Mouse (Mus musculus) liver, embryonic 14.5 days (tissue): ENCODE results near the gene Foxo4. TPM values are rescaled to one million over a fixed set of nuclear protein-coding genes. Genes with fewer than 3 reads are reported as not detected.

Experiments
- ATAC-seq: fragments of 200-750 bp; cut with Nextera tagmentation; 2 replicates; pipeline ENCODE4 v1.8.0; 2017; ENCODE audit warnings: moderate number of reproducible peaks, mild to moderate bottlenecking, moderate library complexity; ENCODE audit not compliant: insufficient read depth
- DNase-seq, 3 experiments: peaks; one replicate each; pipeline ENCODE4 v3.0.0-alpha.2; 2012 to 2013; ENCODE audit warnings: low read depth in 3 of 3, low spot score in 3 of 3
- H3K27ac ChIP-seq: fragments of 300-500 bp; sonication (generic); 2 replicates; pipeline ENCODE4 v1.5.1; 2014; ENCODE audit warnings: moderate library complexity, mild to moderate bottlenecking, control low read depth, inconsistent platforms
- H3K27me3 ChIP-seq: fragments of 300-500 bp; sonication (generic); 2 replicates; pipeline ENCODE4 v1.6.1; 2014; ENCODE audit warnings: mild to moderate bottlenecking, low read length, moderate library complexity; ENCODE audit not compliant: control insufficient read depth, insufficient read depth
- H3K36me3 ChIP-seq: fragments of 300-500 bp; sonication (generic); replicated peaks from 2 replicates; pipeline ENCODE4 v1.6.1; 2014; ENCODE audit warnings: low read depth; ENCODE audit not compliant: control insufficient read depth, insufficient read depth
- H3K4me1 ChIP-seq, 2 experiments: fragments of 200-500 bp in 1 of 2; fragments of 300-500 bp in 1 of 2; sonication (generic) in 1 of 2; replicated peaks; 2 replicates each; pipeline ENCODE4 v1.6.1; 2012 to 2014; ENCODE audit warnings: antibody characterized with exemption in 1 of 2, inconsistent platforms in 1 of 2, low read length in 1 of 2; ENCODE audit not compliant: control insufficient read depth in 2 of 2, insufficient read depth in 2 of 2
- H3K4me2 ChIP-seq: fragments of 300-500 bp; sonication (generic); 2 replicates; pipeline ENCODE4 v1.6.1; 2014; ENCODE audit warnings: low read depth, mild to moderate bottlenecking, control low read depth, moderate library complexity
- H3K4me3 ChIP-seq, 2 experiments: fragments of 200-500 bp in 1 of 2; fragments of 300-500 bp in 1 of 2; sonication (generic) in 1 of 2; 2 replicates each; pipeline ENCODE4 v1.5.1; 2012 to 2014; ENCODE audit warnings: low read depth in 2 of 2, low read length in 2 of 2, mild to moderate bottlenecking in 2 of 2, control low read depth in 1 of 2, inconsistent platforms in 1 of 2, moderate library complexity in 1 of 2; ENCODE audit not compliant: insufficient read depth in 1 of 2
- H3K9ac ChIP-seq: fragments of 300-500 bp; sonication (generic); replicated peaks from 2 replicates; pipeline ENCODE4 v1.6.1; 2014; ENCODE audit warnings: mild to moderate bottlenecking, control low read depth, moderate library complexity
- H3K9me3 ChIP-seq: fragments of 300-500 bp; sonication (generic); 2 replicates; pipeline ENCODE4 v1.6.1; 2016; ENCODE audit warnings: low read length, mixed read lengths; ENCODE audit not compliant: control insufficient read depth
- CTCF ChIP-seq: IDR thresholded peaks from 2 replicates; pipeline ENCODE4 v1.5.1; 2016; ENCODE audit warnings: antibody characterized with exemption, low read depth, control low read depth
- EP300 ChIP-seq: IDR thresholded peaks from 2 replicates; pipeline ENCODE4 v1.6.1; 2016; ENCODE audit warnings: antibody characterized with exemption, low read depth
- WGBS: fragments of 180-500 bp; shearing (Covaris S2); extraction: QIAGEN DNeasy Blood & Tissue Kit; methylation state at CpG from one replicate; pipeline ENCODE4 v1.1.7; 2014; ENCODE audit not compliant: insufficient replicate concordance; 5-methylcytosine and 5-hydroxymethylcytosine counted together
- polyA plus RNA-seq, 2 experiments: library from polyadenylated mRNA; depleted of rRNA in 1 of 2; stranded (reverse) in 1 of 2; unstranded in 1 of 2; fragments of >200 nt; fragmentation: Nextera tagmentation in 1 of 2; extraction: Ambion mirVana in 1 of 2; gene quantifications; 2 replicates each; pipeline versions ENCODE4 v1.2.1 to v1.2.3; 2012 to 2014

Gene Foxo4
- polyA plus RNA-seq, 2 experiments: 1.4 to 10.3 TPM

- no peak overlapping the region for H3K9ac ChIP-seq
- no peak overlapping the region for H3K27ac ChIP-seq
- no peak for TF ChIP-seq CTCF
- TF ChIP-seq EP300: no peak
- H3K27me3 ChIP-seq: no peaks in the 10 kb centered on the region; the same call in 1 of the 2 replicates
- 71% methylated on average over 9 of the region's 9 CpGs for WGBS
- no peak overlapping the region for H3K4me2 ChIP-seq
- H3K4me1 ChIP-seq: no peaks in the 10 kb centered on the region
- H3K9me3 ChIP-seq: no peaks in the 10 kb centered on the region
- ATAC-seq (no peak), DNase-seq (no peak)
- H3K4me3 ChIP-seq: no peak overlapping the region
- peaks cover 5% of the 10 kb centered on the region for H3K36me3 ChIP-seq
Measured at GRCm38 (mm10) chrX:101301654-101302053, 47.3 kb downstream of the Foxo4 start.

GRCm38 (mm10) chrX:101304646-101305045, 50.3 kb downstream of the Foxo4 start:
- DNase-seq (no peak), ATAC-seq (no peak)
- H3K9me3 ChIP-seq: no peaks in the 10 kb centered on the region
- H3K4me1 ChIP-seq: no peaks in the 10 kb centered on the region
- H3K9ac ChIP-seq: no peak overlapping the region
- WGBS: 44% methylated on average over 2 of the region's 2 CpGs
- H3K27ac ChIP-seq: no peak overlapping the region
- no peak overlapping the region for H3K4me3 ChIP-seq
- no peaks in the 10 kb centered on the region; the same call in 1 of the 2 replicates for H3K27me3 ChIP-seq
- no peaks in the 10 kb centered on the region for H3K36me3 ChIP-seq
- no peak for TF ChIP-seq EP300
- H3K4me2 ChIP-seq: no peak overlapping the region

- H3K4me1 ChIP-seq: no peaks in the 10 kb centered on the region
- no peaks in the 10 kb centered on the region; the same call in 1 of the 2 replicates for H3K27me3 ChIP-seq
- ATAC-seq (no peak), DNase-seq (no peak)
- no peak overlapping the region for H3K9ac ChIP-seq
- no peak overlapping the region for H3K27ac ChIP-seq
- 73% methylated on average over 5 of the region's 5 CpGs for WGBS
- no peaks in the 10 kb centered on the region for H3K9me3 ChIP-seq
- no peak overlapping the region for H3K4me3 ChIP-seq
- TF ChIP-seq CTCF: no peak
- no peak for TF ChIP-seq EP300
- no peaks in the 10 kb centered on the region for H3K36me3 ChIP-seq
- no peak overlapping the region for H3K4me2 ChIP-seq
Measured at GRCm38 (mm10) chrX:101309299-101309698, 55.0 kb downstream of the Foxo4 start.

Other genes with a start within 250 kb of the Foxo4 start
- gene Tex11, start 194.9 kb upstream of the Foxo4 start, polyA plus RNA-seq (2012; rRNA removed): 0.04 TPM in 1 of 2 replicates, not detected in the other
- gene Tex11, start 194.9 kb upstream of the Foxo4 start, polyA plus RNA-seq (2014; fragmentation: Nextera tagmentation; extraction: Ambion mirVana): 0.05 and 0.18 TPM in 2 replicates
- gene Slc7a3, start 168.5 kb upstream of the Foxo4 start, polyA plus RNA-seq (2012; rRNA removed): 0.54 and 0.96 TPM in 2 replicates
- gene Slc7a3, start 168.5 kb upstream of the Foxo4 start, polyA plus RNA-seq (2014; fragmentation: Nextera tagmentation; extraction: Ambion mirVana): 0.11 and 0.23 TPM in 2 replicates
- 8.2 and 11.3 TPM in 2 replicates for gene Snx12, start 32.0 kb upstream of the Foxo4 start, polyA plus RNA-seq (2012; rRNA removed)
- 15.9 and 16.8 TPM in 2 replicates for gene Snx12, start 32.0 kb upstream of the Foxo4 start, polyA plus RNA-seq (2014; fragmentation: Nextera tagmentation; extraction: Ambion mirVana)
- gene Gm614, start 9.5 kb downstream of the Foxo4 start, polyA plus RNA-seq (2012; rRNA removed): 0.06 TPM in 1 of 2 replicates, not detected in the other
- gene Gm614, start 9.5 kb downstream of the Foxo4 start, polyA plus RNA-seq (2014; fragmentation: Nextera tagmentation; extraction: Ambion mirVana): not detected in 2 replicates
- gene Il2rg, start 13.7 kb downstream of the Foxo4 start, polyA plus RNA-seq (2012; rRNA removed): 5.5 and 6.4 TPM in 2 replicates
- 7.8 and 8.3 TPM in 2 replicates for gene Il2rg, start 13.7 kb downstream of the Foxo4 start, polyA plus RNA-seq (2014; fragmentation: Nextera tagmentation; extraction: Ambion mirVana)
- gene Gm20489, start 14.5 kb downstream of the Foxo4 start, polyA plus RNA-seq (2012; rRNA removed): not detected in 2 replicates
- gene Gm20489, start 14.5 kb downstream of the Foxo4 start, polyA plus RNA-seq (2014; fragmentation: Nextera tagmentation; extraction: Ambion mirVana): not detected in 2 replicates
- gene Med12, start 19.5 kb downstream of the Foxo4 start, polyA plus RNA-seq (2012; rRNA removed): 34.3 and 37.8 TPM in 2 replicates
- 21.9 and 27.5 TPM in 2 replicates for gene Med12, start 19.5 kb downstream of the Foxo4 start, polyA plus RNA-seq (2014; fragmentation: Nextera tagmentation; extraction: Ambion mirVana)
- 0.03 and 0.06 TPM in 2 replicates for gene Nlgn3, start 44.6 kb downstream of the Foxo4 start, polyA plus RNA-seq (2012; rRNA removed)
- 0.05 and 0.08 TPM in 2 replicates for gene Nlgn3, start 44.6 kb downstream of the Foxo4 start, polyA plus RNA-seq (2014; fragmentation: Nextera tagmentation; extraction: Ambion mirVana)
- 42.1 and 62.5 TPM in 2 replicates for gene Gjb1, start 121.8 kb downstream of the Foxo4 start, polyA plus RNA-seq (2012; rRNA removed)
- 52.5 and 56.6 TPM in 2 replicates for gene Gjb1, start 121.8 kb downstream of the Foxo4 start, polyA plus RNA-seq (2014; fragmentation: Nextera tagmentation; extraction: Ambion mirVana)
- 9.6 and 11.4 TPM in 2 replicates for gene Zmym3, start 166.3 kb downstream of the Foxo4 start, polyA plus RNA-seq (2012; rRNA removed)
- 4.3 and 4.4 TPM in 2 replicates for gene Zmym3, start 166.3 kb downstream of the Foxo4 start, polyA plus RNA-seq (2014; fragmentation: Nextera tagmentation; extraction: Ambion mirVana)
- gene Nono, start 174.8 kb downstream of the Foxo4 start, polyA plus RNA-seq (2012; rRNA removed): 78.8 and 117 TPM in 2 replicates
- gene Nono, start 174.8 kb downstream of the Foxo4 start, polyA plus RNA-seq (2014; fragmentation: Nextera tagmentation; extraction: Ambion mirVana): 103 and 113 TPM in 2 replicates
- 0.58 and 0.96 TPM in 2 replicates for gene Itgb1bp2, start 194.6 kb downstream of the Foxo4 start, polyA plus RNA-seq (2012; rRNA removed)
- gene Itgb1bp2, start 194.6 kb downstream of the Foxo4 start, polyA plus RNA-seq (2014; fragmentation: Nextera tagmentation; extraction: Ambion mirVana): 0.17 and 0.23 TPM in 2 replicates